Mouse (Mus musculus) kidney, embryonic 14.5 days (tissue): Measurements from ENCODE around the gene Hist1h3c. TPM values are rescaled to one million over a fixed set of nuclear protein-coding genes. Genes with fewer than 3 reads are reported as not detected.
"Not testable (repeated sequence)": the region's sequence is repeated elsewhere in the genome, so short reads cannot be mapped to it uniquely, and the experiment has no call there.

Experiments used
- ATAC-seq: fragments of 200-750 bp; cut with Nextera tagmentation; 2 replicates; pipeline ENCODE4 v1.8.0; 2017; ENCODE audit warnings: moderate number of reproducible peaks, mild to moderate bottlenecking, moderate TSS enrichment, moderate library complexity; ENCODE audit not compliant: low FRiP score, low TSS enrichment
- H3K27ac ChIP-seq: fragments of 300-500 bp; sonication (generic); 2 replicates; pipeline ENCODE4 v1.5.1; 2014; ENCODE audit warnings: low read depth, mild to moderate bottlenecking, low read length, moderate library complexity, mixed read lengths
- H3K27me3 ChIP-seq: fragments of 300-500 bp; sonication (generic); 2 replicates; pipeline ENCODE4 v1.6.1; 2014; ENCODE audit warnings: mild to moderate bottlenecking, low read length; ENCODE audit not compliant: control insufficient read depth, insufficient read depth
- H3K36me3 ChIP-seq: fragments of 300-500 bp; sonication (generic); 2 replicates; pipeline ENCODE4 v1.6.1; 2014; ENCODE audit warnings: low read length, mixed read lengths; ENCODE audit not compliant: control insufficient read depth, insufficient read depth
- H3K4me1 ChIP-seq: fragments of 300-500 bp; sonication (generic); 2 replicates; pipeline ENCODE4 v1.6.1; 2014; ENCODE audit warnings: low read length, mixed read lengths; ENCODE audit not compliant: control insufficient read depth, insufficient read depth
- H3K4me2 ChIP-seq: fragments of 300-500 bp; sonication (generic); replicated peaks from 2 replicates; pipeline ENCODE4 v1.6.1; 2014; ENCODE audit warnings: low read depth, mild to moderate bottlenecking, low read length
- H3K4me3 ChIP-seq: fragments of 300-500 bp; sonication (generic); 2 replicates; pipeline ENCODE4 v1.5.1; 2014; ENCODE audit warnings: mild to moderate bottlenecking, low read length
- H3K9ac ChIP-seq: fragments of 300-500 bp; sonication (generic); 2 replicates; pipeline ENCODE4 v1.6.1; 2014; ENCODE audit warnings: low read depth, mild to moderate bottlenecking, low read length, moderate library complexity
- H3K9me3 ChIP-seq: fragments of 300-500 bp; sonication (generic); 2 replicates; pipeline ENCODE4 v1.6.1; 2016; ENCODE audit warnings: low read length; ENCODE audit not compliant: control insufficient read depth
- WGBS: fragments of 180-500 bp; shearing (Covaris S2); extraction: QIAGEN DNeasy Blood & Tissue Kit; methylation state at CpG from one replicate; pipeline ENCODE4 v1.1.7; 2014; 5-methylcytosine and 5-hydroxymethylcytosine counted together
- polyA plus RNA-seq: library from polyadenylated mRNA; unstranded; fragments of >200 nt; fragmentation: Nextera tagmentation; extraction: Ambion mirVana; gene quantifications from 2 replicates; pipeline ENCODE4 v1.2.1, GENCODE M21; 2014

The Hist1h3c gene
- polyA plus RNA-seq: 12.7 and 18.3 TPM in 2 replicates

DNA sequence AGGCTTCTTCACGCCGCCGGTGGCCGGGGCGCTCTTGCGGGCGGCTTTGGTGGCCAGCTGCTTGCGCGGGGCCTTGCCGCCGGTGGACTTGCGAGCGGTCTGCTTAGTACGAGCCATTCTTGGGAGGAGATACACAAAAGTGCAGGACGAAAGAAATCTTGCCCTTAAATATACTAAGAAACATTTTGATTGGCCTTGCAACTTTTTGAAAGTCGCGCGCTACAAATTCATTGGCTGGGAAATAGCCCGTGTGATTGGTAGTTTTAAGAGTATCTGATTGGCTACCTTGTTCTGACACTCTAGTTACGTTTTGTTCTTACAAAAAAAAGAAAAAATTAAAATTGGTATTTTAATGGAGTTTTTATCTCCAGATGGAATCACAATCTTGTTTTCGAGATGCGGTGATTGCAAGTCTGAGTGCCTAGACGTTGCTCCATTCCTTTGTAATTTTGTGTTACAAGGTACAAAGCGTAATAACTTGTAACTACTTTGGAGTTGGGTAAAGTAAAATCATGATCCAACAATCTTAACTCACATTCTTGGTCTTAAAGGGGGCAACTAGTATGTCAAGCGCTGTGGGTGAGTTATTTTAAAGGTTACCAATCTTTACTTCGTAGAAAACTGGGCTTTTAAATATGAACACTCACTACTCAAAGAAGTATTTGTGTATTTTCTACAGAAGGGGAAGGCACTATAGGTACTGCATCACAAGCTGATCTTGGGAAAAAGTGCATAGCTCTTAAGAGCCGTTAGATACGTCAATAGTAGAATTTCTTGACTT is at the start of gene Hist1h3c:
Gene Hist1h3c (minus strand): TSS at position 222 of the 781 bp plus-strand sequence.
- Histone ChIP-seq H3K4me2 (peak within 1 kb of the TSS; percentile 67), H3K27me3 (no peaks in the 10 kb centered on the region), H3K4me1 (peaks cover 18% of the 10 kb centered on the region; the same call in 1 of the 2 replicates), H3K27ac (peak within 1 kb of the TSS; percentile 98), H3K9me3 (no peaks in the 10 kb centered on the region), H3K36me3 (no peaks in the 10 kb centered on the region), H3K9ac (peak within 1 kb of the TSS; percentile 75), H3K4me3 (peak within 1 kb of the TSS; percentile 45)
- WGBS: 1% methylated on average over 21 of the region's 28 CpGs
- ATAC-seq: peak; percentile 75

DNA sequence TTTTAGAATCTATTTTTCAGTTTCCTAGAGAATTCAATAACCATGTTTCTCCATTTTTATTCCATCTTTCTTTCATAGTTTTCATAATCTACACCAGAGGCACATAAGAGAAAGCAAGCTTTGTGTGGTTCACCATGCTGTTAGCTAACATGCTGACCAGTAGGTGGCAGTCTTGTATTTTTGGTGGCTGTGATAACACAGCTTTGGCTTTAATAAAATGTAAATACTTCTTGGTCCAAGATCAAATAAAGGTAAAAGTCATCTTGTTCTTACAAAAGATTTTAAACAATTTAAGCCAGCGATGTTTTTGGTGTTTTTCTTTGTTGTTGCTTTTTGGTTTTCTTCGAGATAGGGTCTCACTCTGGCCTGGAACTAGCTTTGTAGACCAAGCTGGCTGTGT is 47.1 kb upstream of the Hist1h3c start:
- H3K4me1 ChIP-seq: no peaks in the 10 kb centered on the region
- H3K4me2 ChIP-seq: no peak overlapping the region
- no peak overlapping the region for H3K27ac ChIP-seq
- no peak overlapping the region for H3K9ac ChIP-seq
- H3K9me3 ChIP-seq: no peaks in the 10 kb centered on the region
- H3K36me3 ChIP-seq: no peaks in the 10 kb centered on the region
- WGBS: 57% methylated on average over 2 of the region's 2 CpGs
- no peak overlapping the region for H3K4me3 ChIP-seq
- no peak for ATAC-seq
- H3K27me3 ChIP-seq: no peaks in the 10 kb centered on the region

DNA sequence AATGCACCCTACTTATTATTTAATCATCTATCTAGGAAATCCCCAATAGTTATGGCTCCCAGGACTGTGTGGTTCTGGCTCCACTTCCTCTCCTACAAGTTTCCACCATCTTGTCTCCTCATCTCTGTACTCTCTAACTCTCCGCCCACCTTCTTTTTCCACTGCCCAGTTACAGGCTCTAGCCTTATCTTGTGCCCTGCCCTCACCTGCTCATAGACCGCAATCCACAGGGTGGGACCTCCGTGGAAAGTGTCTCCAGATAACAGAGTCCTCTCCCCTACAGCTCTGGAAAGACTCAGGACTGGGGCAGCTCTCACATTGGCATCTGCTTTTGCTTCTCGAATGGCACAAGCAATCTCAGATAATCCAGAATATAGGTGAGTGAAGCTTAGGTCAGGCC is 33.6 kb upstream of the Hist1h3c start:
- H3K4me1 ChIP-seq: no peaks in the 10 kb centered on the region
- H3K36me3 ChIP-seq: no peaks in the 10 kb centered on the region
- no peak overlapping the region for H3K4me2 ChIP-seq
- H3K9me3 ChIP-seq: no peaks in the 10 kb centered on the region
- 88% methylated on average over 4 of the region's 4 CpGs for WGBS
- H3K9ac ChIP-seq: no peak overlapping the region
- H3K27me3 ChIP-seq: no peaks in the 10 kb centered on the region
- ATAC-seq: no peak
- H3K27ac ChIP-seq: no peak overlapping the region
- no peak overlapping the region for H3K4me3 ChIP-seq

DNA sequence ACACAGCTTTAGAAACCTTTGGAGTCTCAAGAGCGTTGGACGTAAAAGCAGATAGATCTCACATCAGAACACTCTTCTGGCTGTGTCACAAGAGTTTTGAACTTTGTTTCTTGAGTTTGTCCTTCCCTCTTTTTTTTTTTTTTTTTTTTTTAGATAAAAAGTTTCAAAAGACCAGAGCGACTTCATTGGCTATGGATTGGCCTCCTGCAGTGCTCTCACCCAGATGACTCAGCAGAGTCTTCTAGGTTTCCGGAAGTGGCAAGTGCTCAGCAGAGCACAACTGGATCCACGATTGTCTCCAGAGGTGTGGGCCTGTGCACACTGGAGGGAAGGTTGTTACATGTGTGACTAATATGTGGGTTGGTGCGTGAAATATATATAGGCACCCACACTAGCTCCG is 32.9 kb upstream of the Hist1h3c start:
- no peaks in the 10 kb centered on the region for H3K27me3 ChIP-seq
- H3K27ac ChIP-seq: no peak overlapping the region
- H3K4me3 ChIP-seq: no peak overlapping the region
- H3K4me2 ChIP-seq: no peak overlapping the region
- H3K36me3 ChIP-seq: no peaks in the 10 kb centered on the region
- ATAC-seq: no peak
- H3K9me3 ChIP-seq: no peaks in the 10 kb centered on the region
- no peak overlapping the region for H3K9ac ChIP-seq
- 94% methylated on average over 7 of the region's 7 CpGs for WGBS
- no peaks in the 10 kb centered on the region for H3K4me1 ChIP-seq

DNA sequence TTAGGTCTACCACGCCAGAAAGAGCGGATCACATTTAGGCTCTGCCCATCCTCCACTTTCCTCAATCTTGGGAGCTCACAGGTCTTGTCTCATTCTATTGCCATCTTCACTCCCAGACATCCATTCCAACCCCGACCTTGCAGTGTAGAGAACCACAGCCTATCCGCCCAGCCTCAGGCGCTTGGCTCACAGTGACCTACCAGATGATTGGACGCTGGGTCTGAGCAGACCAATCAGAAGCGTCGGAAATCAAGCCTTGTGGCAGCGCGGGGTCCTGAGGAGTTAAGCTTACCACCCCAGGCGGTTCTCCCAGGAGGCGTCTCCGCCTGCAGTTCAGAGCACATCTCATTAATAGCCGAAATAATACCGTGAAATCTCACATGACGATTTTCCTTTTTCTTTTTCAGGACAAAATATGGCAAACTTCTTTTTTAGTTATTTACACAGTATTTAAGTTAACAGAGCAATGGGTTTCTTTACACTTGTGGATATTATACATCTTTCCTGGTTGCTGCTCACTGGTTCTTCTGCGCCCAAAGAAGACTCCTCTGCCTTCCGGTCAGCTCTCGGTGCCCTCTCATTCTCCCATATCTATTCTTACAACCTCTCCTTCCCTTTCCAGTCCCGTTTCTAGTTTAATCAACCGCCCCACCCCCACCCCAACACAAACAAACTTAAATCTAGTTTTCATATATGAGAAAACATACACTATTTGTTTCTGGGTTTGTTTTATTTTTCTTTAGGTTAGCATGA is 27.3 kb upstream of the Hist1h3c start:
- Histone ChIP-seq H3K27ac (no peak overlapping the region), H3K9me3 (no peaks in the 10 kb centered on the region), H3K4me2 (peak overlapping the region; percentile 31), H3K4me3 (no peak overlapping the region), H3K36me3 (no peaks in the 10 kb centered on the region), H3K4me1 (no peaks in the 10 kb centered on the region), H3K27me3 (no peaks in the 10 kb centered on the region), H3K9ac (no peak overlapping the region)
- ATAC-seq: peak; percentile 96
- WGBS: 28% methylated on average over 21 of the region's 21 CpGs

DNA sequence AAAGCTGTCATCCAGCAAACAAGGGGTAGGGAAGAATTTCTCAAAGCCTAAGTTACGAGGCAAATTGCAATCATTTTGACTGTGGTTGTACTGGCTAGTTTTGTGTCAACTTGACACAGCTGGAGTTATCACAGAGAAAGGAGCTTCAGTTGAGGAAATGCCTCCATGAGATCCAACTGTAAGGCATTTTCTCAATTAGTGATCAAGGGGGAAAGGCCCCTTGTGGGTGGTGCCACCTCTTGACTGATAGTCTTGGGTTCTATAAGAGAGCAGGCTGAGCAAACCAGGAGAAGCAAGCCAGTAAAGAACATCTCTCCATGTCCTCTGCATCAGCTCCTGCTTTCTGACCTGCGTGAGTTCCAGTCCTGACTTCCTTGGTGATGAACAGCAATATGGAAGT is 24.2 kb upstream of the Hist1h3c start, which contains the start of gene Trim38:
Gene Trim38 (plus strand): TSS at position 301 of the 400 bp plus-strand sequence.
- H3K9ac ChIP-seq, ATAC-seq, H3K4me3 ChIP-seq, H3K27me3 ChIP-seq, H3K4me2 ChIP-seq, H3K27ac ChIP-seq, H3K36me3 ChIP-seq, H3K4me1 ChIP-seq, H3K9me3 ChIP-seq: not testable (repeated sequence)
- WGBS: 74% methylated on average over 2 of the region's 2 CpGs

DNA sequence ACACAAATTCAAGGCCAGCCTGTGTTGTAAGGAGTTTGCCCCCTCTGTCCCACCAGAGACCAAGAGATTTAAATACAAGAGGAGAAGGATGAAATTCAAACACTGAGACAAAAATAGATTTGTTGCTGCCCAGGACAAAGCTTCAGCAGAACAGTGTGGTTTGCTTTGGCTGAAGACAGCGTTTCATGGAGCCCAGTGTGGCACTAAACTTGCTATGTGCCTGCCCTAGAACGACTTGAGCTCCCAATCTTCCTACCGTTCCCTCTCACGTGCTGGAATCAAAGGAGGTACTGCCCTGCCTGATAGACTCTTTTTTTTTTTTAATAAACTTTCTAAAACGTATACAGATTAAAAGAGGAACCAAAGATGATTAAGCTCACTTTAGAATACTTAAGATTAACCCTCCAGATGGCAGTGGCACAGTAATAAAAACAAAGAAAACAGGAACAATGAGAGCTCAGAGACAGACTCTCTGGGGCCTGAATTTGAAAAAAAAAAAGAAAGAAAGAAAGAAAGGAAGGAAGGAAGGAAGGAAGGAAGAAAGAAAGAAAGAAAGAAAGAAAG is 23.5 kb upstream of the Hist1h3c start:
- Histone ChIP-seq H3K4me2 (no peak overlapping the region), H3K27me3 (no peaks in the 10 kb centered on the region), H3K36me3 (no peaks in the 10 kb centered on the region), H3K27ac (no peak overlapping the region), H3K4me1 (peaks cover 6% of the 10 kb centered on the region; the same call in 1 of the 2 replicates), H3K9me3 (no peaks in the 10 kb centered on the region), H3K4me3 (no peak overlapping the region), H3K9ac (no peak overlapping the region)
- 58% methylated on average over 5 of the region's 5 CpGs for whole genome bisulfite sequencing
- ATAC-seq: no peak

DNA sequence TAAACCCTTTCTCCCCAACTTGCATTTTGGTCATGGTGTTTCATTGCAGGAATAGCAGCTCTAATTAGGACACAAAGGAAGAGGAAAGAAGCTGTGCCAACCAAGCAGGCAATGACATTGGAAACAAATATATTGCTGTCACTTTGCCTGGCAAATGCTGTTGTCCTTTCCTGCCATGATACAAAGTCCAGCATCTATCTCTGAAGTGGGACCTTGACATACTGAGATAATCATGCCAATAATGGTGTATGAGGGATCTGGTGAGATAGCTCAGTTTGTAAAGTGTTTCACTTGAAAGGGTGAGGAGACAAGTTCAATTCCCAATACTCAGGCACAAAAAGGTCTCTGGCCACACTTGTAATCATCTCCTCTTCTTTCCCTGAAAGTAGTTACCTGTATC is 21.4 kb upstream of the Hist1h3c start:
- Histone ChIP-seq H3K9ac (no peak overlapping the region), H3K4me3 (no peak overlapping the region), H3K4me2 (no peak overlapping the region), H3K36me3 (no peaks in the 10 kb centered on the region), H3K4me1 (peaks cover 10% of the 10 kb centered on the region; the same call in 1 of the 2 replicates), H3K27me3 (no peaks in the 10 kb centered on the region), H3K9me3 (no peaks in the 10 kb centered on the region), H3K27ac (no peak overlapping the region)
- no peak for ATAC-seq

DNA sequence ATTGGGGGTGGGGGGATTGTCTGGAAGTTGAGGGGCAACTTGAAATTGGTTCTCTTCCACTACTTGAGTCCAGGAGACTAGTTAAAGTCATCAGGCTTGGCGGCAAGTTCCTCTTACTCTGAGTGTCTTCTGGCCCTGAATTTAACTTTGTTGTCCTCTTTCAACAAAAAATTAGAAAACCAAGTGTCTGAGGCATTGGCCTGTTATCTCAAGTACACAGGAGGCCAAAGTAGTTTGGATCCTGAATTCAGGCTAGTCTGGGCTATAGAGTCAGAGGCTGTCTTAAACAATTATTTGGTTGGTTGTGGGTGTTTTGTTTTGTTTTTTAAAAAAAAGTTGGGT is 19.7 kb upstream of the Hist1h3c start:
- no peaks in the 10 kb centered on the region for H3K36me3 ChIP-seq
- WGBS: 57% methylated on average over 1 of the region's 1 CpGs
- no peaks in the 10 kb centered on the region for H3K27me3 ChIP-seq
- no peak for ATAC-seq
- no peak overlapping the region for H3K9ac ChIP-seq
- no peak overlapping the region for H3K4me3 ChIP-seq
- H3K4me2 ChIP-seq: no peak overlapping the region
- H3K9me3 ChIP-seq: no peaks in the 10 kb centered on the region
- H3K27ac ChIP-seq: no peak overlapping the region
- peaks cover 13% of the 10 kb centered on the region; the same call in 1 of the 2 replicates for H3K4me1 ChIP-seq
